Mouse (Mus musculus): ENCODE data around the gene Chst15.

DNA sequence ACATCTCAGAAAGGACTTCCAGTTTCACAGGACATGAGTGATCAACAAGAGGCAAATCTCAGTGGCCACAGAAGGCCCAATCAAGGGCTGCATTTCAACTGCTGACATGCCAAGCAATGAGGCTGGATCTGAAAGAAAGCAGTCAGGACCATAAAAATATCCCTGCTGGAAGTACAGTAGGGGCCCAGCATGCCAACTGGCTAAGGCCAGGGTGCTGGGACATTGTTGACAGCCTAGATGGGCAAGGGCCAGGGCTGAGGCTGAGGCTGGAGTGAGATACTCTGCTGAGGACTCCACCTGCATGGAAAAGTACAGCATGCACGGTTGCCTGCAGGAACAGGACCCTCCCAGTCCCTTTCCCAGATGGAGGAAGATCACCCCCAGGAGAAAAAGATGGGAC lies 120.4 kb downstream of the Chst15 start:
- no peak for TF ChIP-seq CTCF (conservative IDR thresholded peaks at IDR 0.05; ENCODE audit: insufficient read depth, insufficient read length, low read depth, low read length)
- TF ChIP-seq POLR2A (IDR thresholded peaks at IDR 0.05; ENCODE audit: low read depth, low read length), result no peak

Measured in kidney, adult 2 months (tissue).